ENCODE assay signal across 28 mouse cellular contexts in the genomic region with DNA sequence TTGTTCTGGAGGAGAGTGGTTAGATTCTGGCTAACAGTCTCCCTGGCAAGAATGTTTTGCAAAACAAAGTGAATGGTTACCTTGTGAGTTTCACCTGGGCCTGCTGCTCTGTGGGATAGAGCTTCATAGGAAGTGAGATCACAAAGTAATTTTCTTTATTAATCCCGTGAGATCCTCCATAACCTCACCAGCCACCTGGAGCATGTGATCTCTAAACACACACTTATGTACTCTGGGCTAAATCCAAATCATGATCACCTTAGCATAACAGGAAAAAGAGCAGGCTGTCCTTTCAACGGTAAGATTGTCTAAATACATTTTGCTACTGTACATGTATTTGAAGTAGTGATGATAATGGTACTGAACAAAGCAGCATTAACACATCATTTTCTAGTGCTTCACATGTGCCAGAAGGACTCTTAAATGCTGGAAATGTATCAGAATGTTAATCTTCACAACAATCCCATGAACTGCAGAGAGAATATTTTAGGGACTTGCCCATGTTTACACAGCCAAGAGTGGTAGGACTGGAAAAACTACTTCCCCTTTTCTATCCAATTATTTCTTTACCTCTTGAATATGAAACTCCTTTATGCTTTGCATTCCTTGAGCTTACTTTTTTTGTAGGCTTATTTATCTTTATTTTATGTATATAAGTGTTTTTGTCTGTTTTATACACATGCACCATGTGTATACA. TPM values are rescaled to one million over a fixed set of nuclear protein-coding genes. Genes with fewer than 3 reads are reported as not detected.
DNase-seq lines count a peak whose midpoint lies in the region; ATAC-seq and TF ChIP-seq lines count a peak whose summit lies in the region.
"Had no signal": no experiment of that assay in that cellular context is flagged by ENCODE, and none has a peak within 500 bp of the region (broad histone marks: within the 10 kb centered on the region; RNA-seq: fewer than 3 reads in every experiment).

No protein-coding gene starts in this region.

- DNase-seq in embryonic facial prominence, embryonic 14.5 days (ENCODE audit: low spot score) = peak; percentile 36
- DNase-seq in embryonic facial prominence, embryonic 10.5 days (ENCODE audit: low spot score) = no peak
- DNase-seq in lung, postnatal 0 days (ENCODE audit: low spot score) = peak; percentile 47
- DNase-seq in lung, postnatal 10 days = no peak
- DNase-seq in heart, adult 8-10 months (ENCODE audit: low spot score) = no peak
- no peak for DNase-seq in thymus, adult 18-20 months
- DNase-seq: adrenal gland, adult 8-10 months; adrenal gland, postnatal 36 days; B cell, adult 2 months; cerebellum, adult 2 months; cerebellum, postnatal 14 days; gastrocnemius, adult 2 months; gastrocnemius, postnatal 25 days; heart, adult 11 months; heart, postnatal 10 days; heart, postnatal 4 days had no signal

- no peaks in the 10 kb centered on the region for H3K27me3 ChIP-seq in embryonic facial prominence, embryonic 14.5 days (replicated peaks; ENCODE audit: control insufficient read depth, insufficient read depth, low read length)
- H3K27me3 ChIP-seq in embryonic facial prominence, embryonic 10.5 days (replicated peaks; ENCODE audit: low read depth, poor library complexity, severe bottlenecking) = no peaks in the 10 kb centered on the region
- no peaks in the 10 kb centered on the region for H3K27me3 ChIP-seq in lung, postnatal 0 days (replicated peaks; ENCODE audit: insufficient read depth, low read length)
- H3K27me3 ChIP-seq in stomach, embryonic 16.5 days (ENCODE audit: control insufficient read depth, insufficient read depth, low read length) = no peaks in the 10 kb centered on the region
- H3K27me3 ChIP-seq: embryonic facial prominence, embryonic 13.5 days; hindbrain, embryonic 12.5 days had no signal

- H3K4me2 ChIP-seq in embryonic facial prominence, embryonic 14.5 days (ENCODE audit: low read depth, low read length) = no peak overlapping the region
- H3K4me2 ChIP-seq in lung, postnatal 0 days (replicated peaks; ENCODE audit: low read depth, low read length) = no peak overlapping the region
- no peak overlapping the region for H3K4me2 ChIP-seq in stomach, embryonic 16.5 days (ENCODE audit: low read depth, low read length)
- H3K4me2 ChIP-seq: embryonic facial prominence, embryonic 13.5 days; hindbrain, embryonic 12.5 days had no signal

- no peak overlapping the region for H3K4me3 ChIP-seq in embryonic facial prominence, embryonic 14.5 days (ENCODE audit: low read depth, low read length)
- no peak overlapping the region for H3K4me3 ChIP-seq in embryonic facial prominence, embryonic 10.5 days
- no peak overlapping the region for H3K4me3 ChIP-seq in lung, postnatal 0 days (ENCODE audit: low read depth, low read length)
- no peak overlapping the region for H3K4me3 ChIP-seq in stomach, embryonic 16.5 days (replicated peaks; ENCODE audit: low read length)
- H3K4me3 ChIP-seq: embryonic facial prominence, embryonic 13.5 days; erythroblast, embryonic 14.5 days; forebrain, embryonic 10.5 days; gastrocnemius, adult 2 months; heart, embryonic 10.5 days; hindbrain, embryonic 12.5 days had no signal

- no peaks in the 10 kb centered on the region for H3K36me3 ChIP-seq in embryonic facial prominence, embryonic 14.5 days (ENCODE audit: control insufficient read depth, insufficient read depth, low read length)
- H3K36me3 ChIP-seq in embryonic facial prominence, embryonic 10.5 days (replicated peaks) = no peaks in the 10 kb centered on the region
- no peaks in the 10 kb centered on the region for H3K36me3 ChIP-seq in lung, postnatal 0 days (ENCODE audit: insufficient read depth, low read length)
- H3K36me3 ChIP-seq in stomach, embryonic 16.5 days (ENCODE audit: control insufficient read depth, insufficient read depth, low read length) = no peaks in the 10 kb centered on the region
- H3K36me3 ChIP-seq: embryonic facial prominence, embryonic 13.5 days; forebrain, embryonic 10.5 days; G1E; heart, embryonic 10.5 days; hindbrain, embryonic 12.5 days had no signal

- no peak for TF ChIP-seq CTCF in lung, postnatal 0 days (IDR thresholded peaks at IDR 0.05)

- H3K27ac ChIP-seq in embryonic facial prominence, embryonic 14.5 days (replicated peaks; ENCODE audit: low read depth, low read length) = no peak overlapping the region; the same call in 1 of the 2 replicates
- H3K27ac ChIP-seq in embryonic facial prominence, embryonic 10.5 days (replicated peaks) = no peak overlapping the region
- no peak overlapping the region for H3K27ac ChIP-seq in lung, postnatal 0 days (ENCODE audit: low read length)
- peak overlapping the region; percentile 79 for H3K27ac ChIP-seq in stomach, embryonic 16.5 days (ENCODE audit: low read length)
- H3K27ac ChIP-seq: embryonic facial prominence, embryonic 13.5 days; forebrain, embryonic 10.5 days; gastrocnemius, adult 2 months; heart, embryonic 10.5 days; hindbrain, embryonic 12.5 days had no signal

- H3K9ac ChIP-seq in embryonic facial prominence, embryonic 14.5 days (ENCODE audit: low read depth, low read length) = no peak overlapping the region
- no peak overlapping the region for H3K9ac ChIP-seq in lung, postnatal 0 days (replicated peaks; ENCODE audit: low read depth)
- H3K9ac ChIP-seq in stomach, embryonic 16.5 days (ENCODE audit: low read length) = no peak overlapping the region
- H3K9ac ChIP-seq: embryonic facial prominence, embryonic 13.5 days; hindbrain, embryonic 12.5 days had no signal

- H3K9me3 ChIP-seq in embryonic facial prominence, embryonic 14.5 days (ENCODE audit: control insufficient read depth, low read length) = no peaks in the 10 kb centered on the region
- no peaks in the 10 kb centered on the region for H3K9me3 ChIP-seq in embryonic facial prominence, embryonic 10.5 days
- no peaks in the 10 kb centered on the region for H3K9me3 ChIP-seq in lung, postnatal 0 days (ENCODE audit: low read length)
- no peaks in the 10 kb centered on the region for H3K9me3 ChIP-seq in stomach, embryonic 16.5 days (replicated peaks; ENCODE audit: control insufficient read depth, low read length)
- H3K9me3 ChIP-seq: embryonic facial prominence, embryonic 13.5 days; forebrain, embryonic 10.5 days; G1E; heart, embryonic 10.5 days; hindbrain, embryonic 12.5 days had no signal

- H3K4me1 ChIP-seq in embryonic facial prominence, embryonic 14.5 days (ENCODE audit: control insufficient read depth, insufficient read depth, low read length) = no peaks in the 10 kb centered on the region
- H3K4me1 ChIP-seq in embryonic facial prominence, embryonic 10.5 days = no peaks in the 10 kb centered on the region
- no peaks in the 10 kb centered on the region for H3K4me1 ChIP-seq in lung, postnatal 0 days (ENCODE audit: insufficient read depth, low read depth, low read length)
- no peaks in the 10 kb centered on the region for H3K4me1 ChIP-seq in stomach, embryonic 16.5 days (ENCODE audit: control insufficient read depth, insufficient read depth, low read length)
- H3K4me1 ChIP-seq: embryonic facial prominence, embryonic 13.5 days; forebrain, embryonic 10.5 days; heart, embryonic 10.5 days; hindbrain, embryonic 12.5 days had no signal

- TF ChIP-seq EP300 in lung, postnatal 0 days (IDR thresholded peaks at IDR 0.05) = peak; percentile 19; the same call in 1 of the 2 replicates

- ATAC-seq in embryonic facial prominence, embryonic 14.5 days (ENCODE audit: low read depth) = peak; percentile 72
- ATAC-seq in lung, postnatal 0 days = peak; percentile 75
- ATAC-seq in stomach, embryonic 16.5 days (ENCODE audit: insufficient read depth, low FRiP score) = peak; percentile 53; the same call in 1 of the 2 replicates
- ATAC-seq: CD4-positive, CD25-positive, alpha-beta regulatory T cell, adult 4 months; forebrain, embryonic 14.5 days; hindbrain, embryonic 16.5 days had no signal

- 62% methylated on average over 2 of the region's 2 CpGs for WGBS in embryonic facial prominence, embryonic 14.5 days
- WGBS in embryonic facial prominence, embryonic 10.5 days = 83% methylated on average over 2 of the region's 2 CpGs
- 37% methylated on average over 2 of the region's 2 CpGs for WGBS in lung, postnatal 0 days
- WGBS in stomach, embryonic 16.5 days = 46% methylated on average over 2 of the region's 2 CpGs

RNA-seq across cellular contexts. Expression of a gene that starts 13.4 kb away (rescaled TPM):
- 4.3 and 4.5 TPM in 2 replicates for polyA plus RNA-seq in embryonic facial prominence, embryonic 14.5 days (2014; fragmentation: Nextera tagmentation; extraction: Ambion mirVana)
- 0.09 TPM in 1 of 2 replicates, not detected in the other for polyA plus RNA-seq in embryonic facial prominence, embryonic 10.5 days (2016; fragmentation: Nextera tagmentation; extraction: Ambion mirVana)
- 3.2 and 3.8 TPM in 2 replicates for polyA plus RNA-seq in lung, postnatal 0 days (2015; fragmentation: Nextera tagmentation; extraction: Ambion mirVana)
- 19.1 and 25.6 TPM in 2 replicates for polyA plus RNA-seq in stomach, embryonic 16.5 days (2015; fragmentation: Nextera tagmentation; extraction: Ambion mirVana)
- not detected for total RNA-seq in heart, adult 8-10 months (2022)
- total RNA-seq: gastrocnemius, adult 2 months; gastrocnemius, postnatal 25 days; heart, postnatal 10 days; heart, postnatal 4 days had no signal
- polyA plus RNA-seq: CD4-positive, CD25-positive, alpha-beta regulatory T cell, adult 4 months; cortical plate, adult 2 months; erythroblast, embryonic 14.5 days; forebrain, embryonic 10.5 days; G1E; heart, embryonic 10.5 days; heart, embryonic 14.5 days had no signal

RNA-seq across cellular contexts. Expression of a gene that starts 46.8 kb away (rescaled TPM):
- polyA plus RNA-seq in embryonic facial prominence, embryonic 14.5 days (2014; fragmentation: Nextera tagmentation; extraction: Ambion mirVana) = not detected in 2 replicates
- polyA plus RNA-seq in embryonic facial prominence, embryonic 10.5 days (2016; fragmentation: Nextera tagmentation; extraction: Ambion mirVana) = not detected in 2 replicates
- not detected in 2 replicates for polyA plus RNA-seq in lung, postnatal 0 days (2015; fragmentation: Nextera tagmentation; extraction: Ambion mirVana)
- not detected in 2 replicates for polyA plus RNA-seq in stomach, embryonic 16.5 days (2015; fragmentation: Nextera tagmentation; extraction: Ambion mirVana)
- not detected for total RNA-seq in heart, adult 8-10 months (2022)
- total RNA-seq: adrenal gland, adult 8-10 months; adrenal gland, postnatal 36 days; G1E; gastrocnemius, adult 2 months; gastrocnemius, postnatal 25 days; heart, postnatal 10 days; heart, postnatal 4 days had no signal
- polyA plus RNA-seq: CD4-positive, CD25-positive, alpha-beta regulatory T cell, adult 4 months; cerebellum, adult 2 months; cortical plate, adult 2 months; embryonic facial prominence, embryonic 13.5 days; erythroblast, embryonic 14.5 days; forebrain, embryonic 10.5 days; forebrain, embryonic 14.5 days; G1E; heart, embryonic 10.5 days; heart, embryonic 14.5 days; hindbrain, embryonic 12.5 days; hindbrain, embryonic 16.5 days had no signal

RNA-seq across cellular contexts. Expression of a gene that starts 56.5 kb away (rescaled TPM):
- polyA plus RNA-seq in embryonic facial prominence, embryonic 14.5 days (2014; fragmentation: Nextera tagmentation; extraction: Ambion mirVana) = not detected in 2 replicates
- not detected in 2 replicates for polyA plus RNA-seq in embryonic facial prominence, embryonic 10.5 days (2016; fragmentation: Nextera tagmentation; extraction: Ambion mirVana)
- polyA plus RNA-seq in lung, postnatal 0 days (2015; fragmentation: Nextera tagmentation; extraction: Ambion mirVana) = not detected in 2 replicates
- not detected in 2 replicates for polyA plus RNA-seq in stomach, embryonic 16.5 days (2015; fragmentation: Nextera tagmentation; extraction: Ambion mirVana)
- not detected for total RNA-seq in heart, adult 8-10 months (2022)
- total RNA-seq: adrenal gland, adult 8-10 months; adrenal gland, postnatal 36 days; G1E; gastrocnemius, adult 2 months; gastrocnemius, postnatal 25 days; heart, postnatal 10 days; heart, postnatal 4 days had no signal
- polyA plus RNA-seq: CD4-positive, CD25-positive, alpha-beta regulatory T cell, adult 4 months; cerebellum, adult 2 months; cortical plate, adult 2 months; embryonic facial prominence, embryonic 13.5 days; erythroblast, embryonic 14.5 days; forebrain, embryonic 10.5 days; forebrain, embryonic 14.5 days; G1E; heart, embryonic 10.5 days; heart, embryonic 14.5 days; hindbrain, embryonic 12.5 days; hindbrain, embryonic 16.5 days had no signal

Comparison
In these comparisons a context has a peak if more than half of its experiments do, and no peak if none do; other contexts are left out.
1. DNase-seq: peak in embryonic facial prominence, embryonic 14.5 days (single experiment) and lung, postnatal 0 days (single experiment); none in embryonic facial prominence, embryonic 10.5 days (single experiment), lung, postnatal 10 days (single experiment), heart, adult 8-10 months (single experiment) and thymus, adult 18-20 months (0 of 2).
2. Peak in every context shown above with its lines, with median percentiles within 50 percentile points of each other: ATAC-seq.